Mouse (Mus musculus): ENCODE data around the gene Arl13a. TPM values are rescaled to one million over a fixed set of nuclear protein-coding genes. Genes with fewer than 3 reads are reported as not detected.

Gene Arl13a
- not detected for total RNA-seq (2023)

DNA sequence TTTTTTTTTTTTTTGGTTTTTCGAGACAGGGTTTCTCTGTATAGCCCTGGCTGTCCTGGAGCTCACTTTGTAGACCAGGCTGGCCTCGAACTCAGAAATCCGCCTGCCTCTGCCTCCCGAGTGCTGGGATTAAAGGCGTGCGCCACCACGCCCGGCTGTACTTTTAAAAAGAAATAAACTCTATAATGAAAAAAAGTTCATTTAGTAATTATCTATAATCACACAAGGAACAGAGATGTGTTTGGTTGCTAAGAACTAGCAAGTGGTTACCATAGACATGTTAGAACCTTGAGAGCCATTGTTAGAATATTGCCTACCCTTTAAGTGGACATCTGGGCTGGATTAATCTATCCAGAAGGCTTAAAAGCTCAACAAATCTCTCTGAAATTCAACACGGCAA is at the start of gene Arl13a:
TSS of gene Arl13a (plus strand) at position 301 of the 400 bp plus-strand sequence.

DNA sequence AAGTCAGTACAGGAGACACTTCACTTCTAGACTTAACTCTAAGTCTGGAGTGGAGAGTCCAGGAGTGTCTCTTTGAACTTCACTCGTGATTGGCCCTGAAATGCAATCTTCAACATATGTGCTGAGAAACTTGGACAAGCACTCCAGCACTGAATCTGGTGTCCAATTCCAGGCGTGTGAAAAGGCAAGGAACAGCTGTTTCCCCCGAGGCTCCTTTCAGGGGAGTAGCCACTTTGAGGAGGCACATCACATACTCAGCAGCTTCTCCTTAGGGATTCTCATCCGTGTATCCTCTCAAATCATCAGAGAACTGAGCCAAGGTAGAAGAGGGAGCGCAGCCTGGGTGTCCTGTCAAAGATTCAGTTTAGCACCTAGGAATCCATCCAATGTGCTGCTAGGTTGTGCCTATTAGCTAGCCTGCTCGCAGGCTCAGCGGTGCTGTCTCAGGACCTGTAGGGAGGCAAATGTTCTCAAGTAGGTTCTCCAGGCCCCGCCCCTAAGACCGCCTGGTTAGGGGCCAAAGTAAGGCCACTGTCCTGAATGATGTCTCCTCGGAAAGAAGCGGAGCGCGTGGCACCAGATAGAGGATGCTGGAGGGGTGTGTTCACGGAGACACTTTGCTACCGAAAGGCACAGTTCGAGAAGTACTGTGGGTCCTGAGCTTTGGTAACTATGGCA is 25.1 kb upstream of the Arl13a start, which contains the start of gene Xkrx:
TSS of gene Xkrx (minus strand) at position 34 of the 678 bp plus-strand sequence.

DNA sequence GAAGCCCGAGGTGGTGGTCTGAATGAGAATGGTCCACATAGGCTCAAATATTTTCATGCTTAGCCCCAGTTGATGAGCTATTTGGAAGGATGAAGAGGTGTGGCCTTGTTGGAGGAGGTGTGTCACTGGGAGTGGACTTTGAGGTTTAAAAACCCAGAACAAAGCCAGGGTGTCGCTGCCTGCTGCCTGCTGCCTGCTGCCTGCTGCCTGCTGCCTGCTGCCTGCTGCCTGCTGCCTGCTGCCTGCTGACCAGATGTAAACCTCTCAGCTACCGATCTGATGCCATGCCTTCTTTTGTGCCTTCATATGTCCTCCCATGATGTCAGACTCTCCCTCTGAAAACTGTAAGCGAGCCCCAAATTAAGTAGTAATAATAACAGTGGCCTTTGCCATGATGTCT is 34.6 kb downstream of the Arl13a start, which contains the start of gene Nox1:
TSS of gene Nox1 (minus strand) at position 101 of the 400 bp plus-strand sequence.

Other genes starting within 250 kb of the Arl13a start
- not detected for gene Sytl4, start 205.7 kb upstream of the Arl13a start, total RNA-seq (2023)
- gene Cstf2, start 128.3 kb upstream of the Arl13a start, total RNA-seq (2023), result 10 to 100 TPM; 42.0 to 47.0 TPM
- 10 to 100 TPM; 17.1 to 20.2 TPM for gene Xkrx, start 25.4 kb upstream of the Arl13a start, total RNA-seq (2023)
- gene Nox1, start 34.5 kb downstream of the Arl13a start, total RNA-seq (2023), result 1 to 10 TPM; 1.3 to 2.3 TPM
- 10 to 100 TPM; 20.9 to 29.6 TPM for gene Trmt2b, start 89.5 kb downstream of the Arl13a start, total RNA-seq (2023)
- under 1 TPM in 1 of 2 experiments, not detected in 1; 0.47 TPM for gene Tmem35a, start 107.7 kb downstream of the Arl13a start, total RNA-seq (2023)
- 1 to 10 TPM; 1.6 to 1.9 TPM for gene Cenpi, start 120.6 kb downstream of the Arl13a start, total RNA-seq (2023)
- gene Drp2, start 217.1 kb downstream of the Arl13a start, total RNA-seq (2023), result not detected

Data from T-cell, adult 66 days (primary cell).